Mouse (Mus musculus) leukemia stem cell, adult 10-12 weeks (primary cell): Measurements from ENCODE around the gene Olfr1298. TPM values are rescaled to one million over a fixed set of nuclear protein-coding genes. Genes with fewer than 3 reads are reported as not detected.

ENCODE experiments used
- polyA plus RNA-seq: library from polyadenylated mRNA; stranded (reverse); fragments of >175 nt; gene quantifications from 2 replicates; pipeline ENCODE4 v1.2.3, GENCODE M21; 2012; ENCODE audit warnings: low replicate concordance

Olfr1298 gene
- not detected in 2 replicates for polyA plus RNA-seq

DNA sequence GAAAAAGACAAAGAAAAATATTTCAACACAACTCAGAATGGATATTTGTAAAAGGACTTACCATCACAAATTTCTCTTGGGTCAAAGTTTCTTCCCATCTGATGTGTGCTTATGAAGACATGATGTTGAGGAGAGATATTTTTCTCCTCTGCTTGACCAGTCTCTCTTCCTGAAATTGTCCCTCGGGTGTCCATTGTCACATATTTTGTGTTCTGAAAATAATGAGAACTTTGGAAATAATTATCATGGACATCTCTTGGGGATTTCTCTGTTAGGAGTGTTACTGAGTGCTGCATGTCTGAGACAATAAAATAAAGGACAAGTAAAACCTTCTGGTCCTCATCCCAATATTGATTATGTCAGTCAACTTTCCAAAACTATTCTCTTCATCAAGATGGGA is at the start of gene Olfr1298:
Olfr1298 (minus strand) TSS at position 101 of the 400 bp plus-strand sequence.

GRCm38 (mm10) chr2:111661119-111661518 is 12.1 kb upstream of the Olfr1298 start, which contains the start of gene Olfr1299:
Olfr1299 (plus strand) TSS chr2:111661419.

DNA sequence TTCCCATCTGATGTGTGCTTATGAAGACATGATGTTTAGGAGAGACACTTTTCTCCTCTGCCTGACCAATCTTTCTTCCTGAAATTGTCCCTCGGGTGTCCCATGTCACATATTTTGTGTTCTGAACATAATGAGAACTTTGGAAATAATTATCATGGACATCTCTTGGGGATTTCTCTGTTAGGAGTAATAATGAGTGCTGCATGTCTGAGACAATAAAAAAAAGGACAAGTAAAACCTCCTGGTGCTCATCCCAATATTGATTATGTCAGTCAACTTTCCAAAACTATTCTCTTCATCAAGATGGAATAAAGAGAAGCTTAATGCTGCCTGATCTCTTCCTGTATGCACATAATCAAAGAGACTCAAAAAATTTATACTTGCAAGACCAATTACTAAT is 22.6 kb downstream of the Olfr1298 start, which contains the start of gene Olfr1297:
Olfr1297 (minus strand) TSS at position 101 of the 400 bp plus-strand sequence.

Other genes with a start within 250 kb of the Olfr1298 start
- not detected in 2 replicates for gene Olfr1286, start 226.1 kb downstream of the Olfr1298 start, polyA plus RNA-seq
- gene Olfr1287, start 200.1 kb downstream of the Olfr1298 start, polyA plus RNA-seq, result not detected in 2 replicates
- gene Olfr1288, start 175.1 kb downstream of the Olfr1298 start, polyA plus RNA-seq, result not detected in 2 replicates
- gene Olfr1289, start 168.4 kb downstream of the Olfr1298 start, polyA plus RNA-seq, result not detected in 2 replicates
- not detected in 2 replicates for gene Olfr1290, start 155.4 kb downstream of the Olfr1298 start, polyA plus RNA-seq
- not detected in 2 replicates for gene Olfr1291-ps1, start 152.0 kb downstream of the Olfr1298 start, polyA plus RNA-seq
- not detected in 2 replicates for gene Olfr1293-ps, start 124.0 kb downstream of the Olfr1298 start, polyA plus RNA-seq
- gene Olfr1294, start 108.9 kb downstream of the Olfr1298 start, polyA plus RNA-seq, result not detected in 2 replicates
- gene Olfr1295, start 79.5 kb downstream of the Olfr1298 start, polyA plus RNA-seq, result not detected in 2 replicates
- gene Olfr1297, start 22.7 kb downstream of the Olfr1298 start, polyA plus RNA-seq, result not detected in 2 replicates
- not detected in 2 replicates for gene Olfr1299, start 12.2 kb upstream of the Olfr1298 start, polyA plus RNA-seq
- not detected in 2 replicates for gene Olfr1301, start 101.8 kb upstream of the Olfr1298 start, polyA plus RNA-seq
- gene Olfr1302, start 128.2 kb upstream of the Olfr1298 start, polyA plus RNA-seq, result not detected in 2 replicates
- gene Olfr1303, start 171.1 kb upstream of the Olfr1298 start, polyA plus RNA-seq, result not detected in 2 replicates
- gene Olfr1305, start 227.9 kb upstream of the Olfr1298 start, polyA plus RNA-seq, result not detected in 2 replicates